Mouse (Mus musculus): ENCODE results near the gene Pou1f1. TPM values are rescaled to one million over a fixed set of nuclear protein-coding genes. Genes with fewer than 3 reads are reported as not detected.

Pou1f1 gene
- total and polyA plus RNA-seq, 2 experiments from 2014 or later: not detected

GRCm38 (mm10) chr16:65543676-65544293 lies 23.5 kb downstream of the Pou1f1 start:
- Histone ChIP-seq H3K4me2 (ENCODE audit: low read depth, low read length) (no peak overlapping the region), H3K4me3 (ENCODE audit: low read depth, low read length) (no peak overlapping the region), H3K36me3 (replicated peaks; ENCODE audit: control insufficient read depth, insufficient read depth, low read length) (peaks cover 53% of the 10 kb centered on the region), H3K27ac (ENCODE audit: low read depth) (no peak overlapping the region), H3K9ac (replicated peaks; ENCODE audit: low read depth, low read length) (no peak overlapping the region), H3K27me3 (ENCODE audit: control insufficient read depth, insufficient read depth, low read length) (no peaks in the 10 kb centered on the region), H3K4me1 (ENCODE audit: control insufficient read depth, insufficient read depth) (no peaks in the 10 kb centered on the region), H3K9me3 (replicated peaks; ENCODE audit: control insufficient read depth, low read length) (no peaks in the 10 kb centered on the region)
- DNase-seq (ENCODE audit: low spot score): no peak
- no peak for TF ChIP-seq EP300 (IDR thresholded peaks at IDR 0.05; ENCODE audit: low read depth)
- no peak for TF ChIP-seq CTCF (IDR thresholded peaks at IDR 0.05; ENCODE audit: low read depth)
- no peak for ATAC-seq (ENCODE audit: insufficient read depth, low read depth)
- 88% methylated on average over 11 of the region's 11 CpGs for WGBS

- Histone ChIP-seq H3K36me3 (replicated peaks; ENCODE audit: control insufficient read depth, insufficient read depth, low read length) (peaks cover 26% of the 10 kb centered on the region), H3K27ac (ENCODE audit: low read depth) (no peak overlapping the region)
- 84% methylated on average over 7 of the region's 7 CpGs for WGBS
Measured at GRCm38 (mm10) chr16:65548960-65549359, 28.6 kb downstream of the Pou1f1 start.

GRCm38 (mm10) chr16:65550814-65551213 lies 30.5 kb downstream of the Pou1f1 start:
- WGBS: 94% methylated on average over 13 of the region's 13 CpGs
- no peak for ATAC-seq (ENCODE audit: insufficient read depth, low read depth)
- no peak overlapping the region for H3K27ac ChIP-seq (ENCODE audit: low read depth)
- H3K27me3 ChIP-seq (ENCODE audit: control insufficient read depth, insufficient read depth, low read length): no peaks in the 10 kb centered on the region
- peaks cover 8% of the 10 kb centered on the region; the same call in 1 of the 2 replicates for H3K36me3 ChIP-seq (replicated peaks; ENCODE audit: control insufficient read depth, insufficient read depth, low read length)
- DNase-seq (ENCODE audit: low spot score): no peak
- H3K9ac ChIP-seq (replicated peaks; ENCODE audit: low read depth, low read length): no peak overlapping the region
- H3K9me3 ChIP-seq (replicated peaks; ENCODE audit: control insufficient read depth, low read length): no peaks in the 10 kb centered on the region
- H3K4me1 ChIP-seq (ENCODE audit: control insufficient read depth, insufficient read depth): no peaks in the 10 kb centered on the region
- no peak overlapping the region for H3K4me3 ChIP-seq (ENCODE audit: low read depth, low read length)
- no peak overlapping the region for H3K4me2 ChIP-seq (ENCODE audit: low read depth, low read length)
- no peak for TF ChIP-seq EP300 (IDR thresholded peaks at IDR 0.05; ENCODE audit: low read depth)
- no peak for TF ChIP-seq CTCF (IDR thresholded peaks at IDR 0.05; ENCODE audit: low read depth)

More at GRCm38 (mm10) chr16:65548960-65549359, 28.6 kb downstream of the Pou1f1 start:
- Histone ChIP-seq H3K9ac (replicated peaks; ENCODE audit: low read depth, low read length) (no peak overlapping the region), H3K4me2 (ENCODE audit: low read depth, low read length) (no peak overlapping the region), H3K27me3 (ENCODE audit: control insufficient read depth, insufficient read depth, low read length) (no peaks in the 10 kb centered on the region), H3K4me3 (ENCODE audit: low read depth, low read length) (no peak overlapping the region), H3K4me1 (ENCODE audit: control insufficient read depth, insufficient read depth) (no peaks in the 10 kb centered on the region), H3K9me3 (replicated peaks; ENCODE audit: control insufficient read depth, low read length) (no peaks in the 10 kb centered on the region)
- DNase-seq (ENCODE audit: low spot score) (no peak), ATAC-seq (ENCODE audit: insufficient read depth, low read depth) (no peak)
- TF ChIP-seq CTCF (IDR thresholded peaks at IDR 0.05; ENCODE audit: low read depth): no peak
- no peak for TF ChIP-seq EP300 (IDR thresholded peaks at IDR 0.05; ENCODE audit: low read depth)

GRCm38 (mm10) chr16:65554267-65554666 lies 34.0 kb downstream of the Pou1f1 start:
- Histone ChIP-seq H3K4me2 (ENCODE audit: low read depth, low read length) (no peak overlapping the region), H3K4me3 (ENCODE audit: low read depth, low read length) (no peak overlapping the region), H3K4me1 (ENCODE audit: control insufficient read depth, insufficient read depth) (no peaks in the 10 kb centered on the region), H3K36me3 (replicated peaks; ENCODE audit: control insufficient read depth, insufficient read depth, low read length) (peaks cover 3% of the 10 kb centered on the region; the same call in 1 of the 2 replicates), H3K27me3 (ENCODE audit: control insufficient read depth, insufficient read depth, low read length) (no peaks in the 10 kb centered on the region), H3K9ac (replicated peaks; ENCODE audit: low read depth, low read length) (no peak overlapping the region), H3K27ac (ENCODE audit: low read depth) (no peak overlapping the region), H3K9me3 (replicated peaks; ENCODE audit: control insufficient read depth, low read length) (no peaks in the 10 kb centered on the region; the same call in 1 of the 2 replicates)
- TF ChIP-seq CTCF (IDR thresholded peaks at IDR 0.05; ENCODE audit: low read depth): no peak
- no peak for TF ChIP-seq EP300 (IDR thresholded peaks at IDR 0.05; ENCODE audit: low read depth)
- WGBS: 77% methylated on average over 5 of the region's 5 CpGs
- DNase-seq (ENCODE audit: low spot score): no peak
- ATAC-seq (ENCODE audit: insufficient read depth, low read depth): no peak

- Histone ChIP-seq H3K27ac (ENCODE audit: low read depth) (no peak overlapping the region), H3K27me3 (ENCODE audit: control insufficient read depth, insufficient read depth, low read length) (no peaks in the 10 kb centered on the region), H3K36me3 (replicated peaks; ENCODE audit: control insufficient read depth, insufficient read depth, low read length) (no peaks in the 10 kb centered on the region), H3K4me3 (ENCODE audit: low read depth, low read length) (no peak overlapping the region), H3K9ac (replicated peaks; ENCODE audit: low read depth, low read length) (no peak overlapping the region), H3K4me2 (ENCODE audit: low read depth, low read length) (no peak overlapping the region), H3K4me1 (ENCODE audit: control insufficient read depth, insufficient read depth) (peaks cover 7% of the 10 kb centered on the region; the same call in 1 of the 2 replicates), H3K9me3 (replicated peaks; ENCODE audit: control insufficient read depth, low read length) (no peaks in the 10 kb centered on the region; the same call in 1 of the 2 replicates)
- ATAC-seq (ENCODE audit: insufficient read depth, low read depth) (no peak), DNase-seq (ENCODE audit: low spot score) (no peak)
- 73% methylated on average over 5 of the region's 5 CpGs for WGBS
- TF ChIP-seq EP300 (IDR thresholded peaks at IDR 0.05; ENCODE audit: low read depth): no peak
- no peak for TF ChIP-seq CTCF (IDR thresholded peaks at IDR 0.05; ENCODE audit: low read depth)
Measured at GRCm38 (mm10) chr16:65557369-65557768, 37.1 kb downstream of the Pou1f1 start.

- H3K4me3 ChIP-seq (ENCODE audit: low read depth, low read length): no peak overlapping the region
- no peaks in the 10 kb centered on the region for H3K36me3 ChIP-seq (replicated peaks; ENCODE audit: control insufficient read depth, insufficient read depth, low read length)
- H3K27ac ChIP-seq (ENCODE audit: low read depth): no peak overlapping the region
- peaks cover 7% of the 10 kb centered on the region; the same call in 1 of the 2 replicates for H3K4me1 ChIP-seq (ENCODE audit: control insufficient read depth, insufficient read depth)
- H3K27me3 ChIP-seq (ENCODE audit: control insufficient read depth, insufficient read depth, low read length): no peaks in the 10 kb centered on the region
- H3K9ac ChIP-seq (replicated peaks; ENCODE audit: low read depth, low read length): no peak overlapping the region
- no peak overlapping the region for H3K4me2 ChIP-seq (ENCODE audit: low read depth, low read length)
- WGBS: 66% methylated on average over 2 of the region's 2 CpGs
- no peak for TF ChIP-seq CTCF (IDR thresholded peaks at IDR 0.05; ENCODE audit: low read depth)
- TF ChIP-seq EP300 (IDR thresholded peaks at IDR 0.05; ENCODE audit: low read depth): no peak
- ATAC-seq (ENCODE audit: insufficient read depth, low read depth): no peak
- H3K9me3 ChIP-seq (replicated peaks; ENCODE audit: control insufficient read depth, low read length): no peaks in the 10 kb centered on the region; the same call in 1 of the 2 replicates
- DNase-seq (ENCODE audit: low spot score): no peak
Measured at GRCm38 (mm10) chr16:65559591-65559990, 39.3 kb downstream of the Pou1f1 start.
